Mouse (Mus musculus) brain, embryonic 14.5 days (tissue): ENCODE measurements around the gene Kif3c.

Source experiments
- CTCF ChIP-seq: fragments of 200-500 bp; IDR thresholded peaks from 2 replicates; pipeline ENCODE4 v1.5.1; 2012; ENCODE audit warnings: inconsistent platforms, mild to moderate bottlenecking, moderate library complexity, borderline replicate concordance; ENCODE audit not compliant: insufficient read depth, insufficient read length; ENCODE audit errors: extremely low read depth
- POLR2A ChIP-seq: fragments of 200-500 bp; IDR thresholded peaks from 2 replicates; pipeline ENCODE4 v1.6.1; 2012; ENCODE audit warnings: mild to moderate bottlenecking, inconsistent platforms, borderline replicate concordance; ENCODE audit not compliant: poor library complexity, insufficient read depth, insufficient read length, severe bottlenecking; ENCODE audit errors: extremely low read depth

GRCm38 (mm10) chr12:3385940-3386339 is 21.0 kb downstream of the Kif3c start:
- TF ChIP-seq POLR2A, result no peak
- TF ChIP-seq CTCF, result no peak
